Mouse (Mus musculus) kidney, embryonic 14.5 days (tissue): ENCODE measurements at regions not wholly inside any gene's neighbourhood (a gene's known extent, or its start where the extent isn't known, plus 50 kb on each side); places are given as distances from the start of the nearest gene placed in this dataset.

ENCODE experiments used
- ATAC-seq: fragments of 200-750 bp; cut with Nextera tagmentation; 2 replicates; pipeline ENCODE4 v1.8.0; 2017; ENCODE audit warnings: moderate number of reproducible peaks, mild to moderate bottlenecking, moderate TSS enrichment, moderate library complexity; ENCODE audit not compliant: low FRiP score, low TSS enrichment
- H3K27ac ChIP-seq: fragments of 300-500 bp; sonication (generic); 2 replicates; pipeline ENCODE4 v1.5.1; 2014; ENCODE audit warnings: low read depth, mild to moderate bottlenecking, low read length, moderate library complexity, mixed read lengths
- H3K27me3 ChIP-seq: fragments of 300-500 bp; sonication (generic); 2 replicates; pipeline ENCODE4 v1.6.1; 2014; ENCODE audit warnings: mild to moderate bottlenecking, low read length; ENCODE audit not compliant: control insufficient read depth, insufficient read depth
- H3K36me3 ChIP-seq: fragments of 300-500 bp; sonication (generic); 2 replicates; pipeline ENCODE4 v1.6.1; 2014; ENCODE audit warnings: low read length, mixed read lengths; ENCODE audit not compliant: control insufficient read depth, insufficient read depth
- H3K4me1 ChIP-seq: fragments of 300-500 bp; sonication (generic); 2 replicates; pipeline ENCODE4 v1.6.1; 2014; ENCODE audit warnings: low read length, mixed read lengths; ENCODE audit not compliant: control insufficient read depth, insufficient read depth
- H3K4me2 ChIP-seq: fragments of 300-500 bp; sonication (generic); replicated peaks from 2 replicates; pipeline ENCODE4 v1.6.1; 2014; ENCODE audit warnings: low read depth, mild to moderate bottlenecking, low read length
- H3K4me3 ChIP-seq: fragments of 300-500 bp; sonication (generic); 2 replicates; pipeline ENCODE4 v1.5.1; 2014; ENCODE audit warnings: mild to moderate bottlenecking, low read length
- H3K9ac ChIP-seq: fragments of 300-500 bp; sonication (generic); 2 replicates; pipeline ENCODE4 v1.6.1; 2014; ENCODE audit warnings: low read depth, mild to moderate bottlenecking, low read length, moderate library complexity
- H3K9me3 ChIP-seq: fragments of 300-500 bp; sonication (generic); 2 replicates; pipeline ENCODE4 v1.6.1; 2016; ENCODE audit warnings: low read length; ENCODE audit not compliant: control insufficient read depth
- WGBS: fragments of 180-500 bp; shearing (Covaris S2); extraction: QIAGEN DNeasy Blood & Tissue Kit; methylation state at CpG from one replicate; pipeline ENCODE4 v1.1.7; 2014; 5-methylcytosine and 5-hydroxymethylcytosine counted together

- Histone ChIP-seq H3K4me1 (no peaks in the 10 kb centered on the region), H3K27me3 (peaks cover 8% of the 10 kb centered on the region; the same call in 1 of the 2 replicates), H3K9me3 (no peaks in the 10 kb centered on the region), H3K9ac (no peak overlapping the region), H3K36me3 (no peaks in the 10 kb centered on the region), H3K27ac (no peak overlapping the region), H3K4me3 (no peak overlapping the region), H3K4me2 (no peak overlapping the region)
- WGBS: 67% methylated on average over 10 of the region's 10 CpGs
- no peak for ATAC-seq
Observed at GRCm38 (mm10) chr5:119944371-119944770, 111.9 kb downstream of the Tbx5 start.

- Histone ChIP-seq H3K9ac (no peak overlapping the region), H3K27me3 (peaks cover 6% of the 10 kb centered on the region; the same call in 1 of the 2 replicates), H3K4me1 (no peaks in the 10 kb centered on the region), H3K4me2 (no peak overlapping the region), H3K36me3 (no peaks in the 10 kb centered on the region), H3K27ac (no peak overlapping the region), H3K9me3 (no peaks in the 10 kb centered on the region), H3K4me3 (no peak overlapping the region)
- WGBS: 77% methylated on average over 4 of the region's 4 CpGs
- ATAC-seq: no peak
Observed at GRCm38 (mm10) chr5:119948399-119948798, 115.9 kb downstream of the Tbx5 start.

DNA sequence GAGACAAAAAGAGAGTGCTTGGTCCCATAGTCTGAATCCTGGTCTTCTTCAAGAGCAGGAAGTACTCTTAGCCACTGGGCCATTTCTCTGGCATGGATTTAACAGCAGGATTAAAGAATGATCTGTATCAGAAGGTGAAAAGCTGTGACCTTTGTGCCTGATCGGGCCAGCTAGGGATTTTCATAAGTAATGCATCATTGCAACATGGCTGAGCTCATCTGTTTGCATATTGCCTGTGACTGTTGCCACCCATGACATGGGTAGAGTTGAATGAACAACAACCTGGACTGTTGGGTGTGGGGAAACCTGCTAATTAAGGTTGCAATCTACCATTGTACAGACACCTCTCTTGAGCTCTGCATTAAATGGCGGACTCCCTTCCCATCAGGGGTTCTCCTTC, 119.6 kb downstream of the Tbx5 start:
- Histone ChIP-seq H3K9me3 (no peaks in the 10 kb centered on the region), H3K4me3 (no peak overlapping the region), H3K27ac (no peak overlapping the region), H3K36me3 (no peaks in the 10 kb centered on the region), H3K27me3 (no peaks in the 10 kb centered on the region), H3K9ac (no peak overlapping the region), H3K4me2 (no peak overlapping the region), H3K4me1 (no peaks in the 10 kb centered on the region)
- ATAC-seq: no peak
- WGBS: 95% methylated on average over 2 of the region's 2 CpGs

DNA sequence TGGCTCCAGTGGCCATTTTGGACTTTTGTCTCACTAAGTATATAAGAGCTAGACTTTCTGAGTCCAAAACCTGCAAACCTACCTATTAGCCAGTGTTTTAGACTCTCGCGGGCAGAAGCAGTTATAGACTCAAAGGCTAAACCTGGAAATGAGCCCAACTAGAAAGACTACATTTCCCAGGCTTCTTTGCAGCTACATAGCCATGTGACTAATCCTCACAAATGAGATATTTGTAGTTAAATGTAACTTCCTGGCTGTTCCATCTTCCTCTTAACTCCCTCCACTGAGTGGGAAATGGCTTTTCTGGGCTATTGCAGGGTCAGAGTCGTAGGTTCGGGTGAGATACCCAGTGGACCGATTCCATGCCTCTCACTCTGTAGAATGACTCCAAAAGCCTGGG, 120.7 kb downstream of the Tbx5 start:
- H3K4me1 ChIP-seq: no peaks in the 10 kb centered on the region
- no peaks in the 10 kb centered on the region for H3K27me3 ChIP-seq
- no peaks in the 10 kb centered on the region for H3K9me3 ChIP-seq
- no peak overlapping the region for H3K4me3 ChIP-seq
- 89% methylated on average over 5 of the region's 5 CpGs for WGBS
- no peak overlapping the region for H3K27ac ChIP-seq
- H3K9ac ChIP-seq: no peak overlapping the region
- no peak for ATAC-seq
- H3K36me3 ChIP-seq: no peaks in the 10 kb centered on the region
- no peak overlapping the region for H3K4me2 ChIP-seq

DNA sequence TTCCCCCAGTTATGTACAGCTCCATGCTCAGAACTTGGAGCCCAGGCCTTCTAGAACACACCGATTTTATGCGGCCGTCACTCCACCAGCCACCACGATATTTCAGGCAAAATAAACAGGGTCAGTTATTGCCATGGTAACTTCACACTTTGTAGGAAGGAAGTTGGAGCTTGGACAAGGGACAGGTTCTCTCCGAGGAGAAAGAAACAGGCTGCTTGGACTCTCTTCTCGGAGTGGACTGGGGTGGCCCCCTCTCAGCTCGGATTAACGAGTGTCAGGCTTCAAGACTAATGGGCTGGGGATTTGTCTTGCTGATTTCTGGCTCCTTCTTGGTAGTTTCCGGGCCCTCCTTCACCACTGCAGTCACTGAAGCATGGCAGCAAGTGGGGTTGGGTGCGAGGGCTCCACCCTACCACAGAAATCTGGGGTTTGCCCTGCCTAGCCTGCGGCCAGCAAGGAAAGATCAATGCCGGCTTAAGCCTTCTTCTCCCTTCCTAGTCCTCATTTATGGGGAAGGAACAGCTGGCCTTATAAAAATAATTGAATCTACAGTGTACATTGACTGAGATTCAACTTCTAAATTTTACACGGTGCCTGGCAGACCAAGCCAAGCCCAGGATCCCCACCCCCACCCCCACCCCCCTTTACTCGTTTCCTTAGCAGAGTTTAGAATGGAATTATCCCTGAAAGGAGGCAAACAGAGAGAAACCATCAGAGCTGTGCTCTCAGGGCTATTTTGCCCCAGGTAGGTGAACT, 121.5 kb downstream of the Tbx5 start:
- H3K4me3 ChIP-seq: no peak overlapping the region
- H3K27ac ChIP-seq: no peak overlapping the region
- no peaks in the 10 kb centered on the region for H3K9me3 ChIP-seq
- no peak overlapping the region for H3K4me2 ChIP-seq
- H3K9ac ChIP-seq: no peak overlapping the region
- 47% methylated on average over 14 of the region's 14 CpGs for WGBS
- H3K4me1 ChIP-seq: peaks cover 4% of the 10 kb centered on the region; the same call in 1 of the 2 replicates
- H3K36me3 ChIP-seq: no peaks in the 10 kb centered on the region
- ATAC-seq: no peak
- no peaks in the 10 kb centered on the region for H3K27me3 ChIP-seq

- Histone ChIP-seq H3K9ac (no peak overlapping the region), H3K27me3 (peaks cover 10% of the 10 kb centered on the region), H3K27ac (no peak overlapping the region), H3K4me1 (peaks cover 6% of the 10 kb centered on the region; the same call in 1 of the 2 replicates), H3K4me3 (no peak overlapping the region), H3K9me3 (no peaks in the 10 kb centered on the region), H3K4me2 (peak overlapping the region; percentile 34), H3K36me3 (no peaks in the 10 kb centered on the region)
- 0 out of 2 replicates have a peak, but pooled peaks have one; percentile 24 for ATAC-seq
- 9% methylated on average over 14 of the region's 14 CpGs for WGBS
Observed at GRCm38 (mm10) chr5:119958942-119959341, 126.5 kb downstream of the Tbx5 start.

- H3K36me3 ChIP-seq: no peaks in the 10 kb centered on the region
- H3K9ac ChIP-seq: no peak overlapping the region
- ATAC-seq: no peak
- no peak overlapping the region for H3K4me2 ChIP-seq
- H3K27ac ChIP-seq: no peak overlapping the region
- peaks cover 7% of the 10 kb centered on the region; the same call in 1 of the 2 replicates for H3K27me3 ChIP-seq
- H3K9me3 ChIP-seq: no peaks in the 10 kb centered on the region
- no peak overlapping the region for H3K4me3 ChIP-seq
- H3K4me1 ChIP-seq: no peaks in the 10 kb centered on the region
- 62% methylated on average over 3 of the region's 3 CpGs for WGBS
Observed at GRCm38 (mm10) chr5:119964751-119965150, 132.3 kb downstream of the Tbx5 start.

DNA sequence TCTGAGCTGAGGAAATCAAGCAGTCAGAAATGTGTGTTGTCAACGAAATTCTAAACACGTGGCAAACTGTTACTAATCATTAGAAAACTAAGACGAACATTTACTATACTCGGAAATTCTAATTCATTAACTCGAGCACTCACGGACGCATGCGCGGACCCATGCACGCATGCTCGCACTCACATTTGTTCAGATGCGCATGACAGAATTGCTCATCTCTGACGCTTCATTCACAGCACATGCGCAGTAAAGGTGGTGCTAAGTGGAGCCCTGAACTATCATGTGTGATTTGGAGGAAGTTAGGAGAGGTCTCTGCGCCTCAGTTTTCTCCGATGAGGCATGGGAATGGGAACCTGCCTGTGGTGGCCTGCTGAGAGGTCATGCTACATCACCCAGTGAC, 138.8 kb downstream of the Tbx5 start:
- Histone ChIP-seq H3K9ac (no peak overlapping the region), H3K36me3 (no peaks in the 10 kb centered on the region), H3K9me3 (no peaks in the 10 kb centered on the region), H3K27me3 (0 out of 2 replicates have a peak, but pooled peaks cover 2% of the 10 kb centered on the region), H3K4me3 (no peak overlapping the region), H3K4me2 (no peak overlapping the region), H3K4me1 (no peaks in the 10 kb centered on the region), H3K27ac (no peak overlapping the region)
- 83% methylated on average over 16 of the region's 16 CpGs for WGBS
- no peak for ATAC-seq

DNA sequence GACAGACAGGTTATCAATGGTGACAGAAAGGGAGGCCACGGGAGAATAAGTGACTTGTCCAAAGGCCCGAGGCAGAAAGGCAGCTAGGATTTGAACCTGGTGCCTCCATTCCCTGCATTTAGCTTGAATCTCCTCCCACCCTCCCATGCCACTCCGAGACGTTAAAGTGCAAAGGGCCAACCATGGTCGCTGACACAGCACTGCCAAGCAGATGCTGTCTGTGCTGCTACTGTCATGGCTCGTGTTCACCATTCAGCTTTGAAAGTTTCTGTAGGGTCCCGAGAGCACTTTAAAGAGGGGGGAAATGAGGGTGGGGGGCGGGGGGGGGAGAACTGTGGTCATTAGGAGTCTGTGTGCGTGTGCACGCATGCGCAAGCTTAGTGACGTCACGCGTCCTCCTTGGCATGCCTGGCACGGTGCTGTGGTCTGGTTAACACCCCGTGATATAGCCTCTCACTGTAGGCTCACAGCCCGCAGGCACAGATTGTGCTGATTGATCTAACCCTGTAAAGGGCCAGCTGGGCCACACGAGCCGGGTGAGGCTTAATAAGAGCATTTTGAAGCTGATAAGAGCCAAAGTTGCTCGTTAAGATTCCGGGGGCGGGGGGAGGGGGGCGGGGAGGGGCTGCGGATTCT, 140.5 kb downstream of the Tbx5 start:
- peak; percentile 52; the same call in 1 of the 2 replicates for ATAC-seq
- Histone ChIP-seq H3K4me1 (no peaks in the 10 kb centered on the region), H3K4me3 (no peak overlapping the region), H3K9ac (no peak overlapping the region), H3K9me3 (no peaks in the 10 kb centered on the region), H3K4me2 (no peak overlapping the region), H3K27me3 (0 out of 2 replicates have a peak, but pooled peaks cover 2% of the 10 kb centered on the region), H3K36me3 (no peaks in the 10 kb centered on the region), H3K27ac (no peak overlapping the region)
- WGBS: 37% methylated on average over 23 of the region's 24 CpGs
